Mouse (Mus musculus) gastrocnemius, postnatal 25 days (tissue): ENCODE measurements around the gene Nr6a1. TPM values are rescaled to one million over a fixed set of nuclear protein-coding genes. Genes with fewer than 3 reads are reported as not detected.

Experiments used
- DNase-seq: peaks from one replicate; pipeline ENCODE4 v3.0.0; 2022
- total RNA-seq, 2 experiments: library from RNA; stranded (reverse); gene quantifications; 1 replicate in 1 of 2; 2 replicates in 1 of 2; pipeline ENCODE4 v1.2.3; 2021

Nr6a1 gene
- total RNA-seq, 2 experiments from 2014 or later: 3.0 to 3.7 TPM

GRCm38 (mm10) chr2:38874544-38875108 is 52.9 kb downstream of the Nr6a1 start:
- no peak for DNase-seq

- no peak for DNase-seq
Observed at GRCm38 (mm10) chr2:38872730-38873129, 54.8 kb downstream of the Nr6a1 start.

- no peak for DNase-seq
Observed at GRCm38 (mm10) chr2:38866711-38867110, 60.8 kb downstream of the Nr6a1 start.

GRCm38 (mm10) chr2:38864011-38864410 is 63.5 kb downstream of the Nr6a1 start:
- no peak for DNase-seq

GRCm38 (mm10) chr2:38851797-38852196 is 75.7 kb downstream of the Nr6a1 start:
- no peak for DNase-seq

GRCm38 (mm10) chr2:38846319-38846718 is 81.2 kb downstream of the Nr6a1 start:
- no peak for DNase-seq

- no peak for DNase-seq
Observed at GRCm38 (mm10) chr2:38835489-38835888, 92.0 kb downstream of the Nr6a1 start.

GRCm38 (mm10) chr2:38831976-38832375 is 95.5 kb downstream of the Nr6a1 start:
- no peak for DNase-seq

- DNase-seq: no peak
Observed at GRCm38 (mm10) chr2:38829521-38829920, 98.0 kb downstream of the Nr6a1 start.

- no peak for DNase-seq
Observed at GRCm38 (mm10) chr2:38827801-38828306, 99.6 kb downstream of the Nr6a1 start.

GRCm38 (mm10) chr2:38826189-38826588 is 101.3 kb downstream of the Nr6a1 start:
- no peak for DNase-seq

- DNase-seq: no peak
Observed at GRCm38 (mm10) chr2:38824791-38825768, 102.4 kb downstream of the Nr6a1 start.

GRCm38 (mm10) chr2:38823912-38824583 is 103.4 kb downstream of the Nr6a1 start:
- peak; percentile 74 for DNase-seq

- DNase-seq: no peak
Observed at GRCm38 (mm10) chr2:38823406-38823805, 104.1 kb downstream of the Nr6a1 start.

GRCm38 (mm10) chr2:38822995-38823394 is 104.5 kb downstream of the Nr6a1 start:
- peak; percentile 72 for DNase-seq

GRCm38 (mm10) chr2:38817487-38817886 is 110.0 kb downstream of the Nr6a1 start:
- no peak for DNase-seq

GRCm38 (mm10) chr2:38797087-38797624 is 130.3 kb downstream of the Nr6a1 start:
- peak; percentile 26 for DNase-seq

GRCm38 (mm10) chr2:38787338-38787737 is 140.2 kb downstream of the Nr6a1 start:
- no peak for DNase-seq

- DNase-seq: no peak
Observed at GRCm38 (mm10) chr2:38786216-38786960, 141.1 kb downstream of the Nr6a1 start.

GRCm38 (mm10) chr2:38785113-38785512 is 142.4 kb downstream of the Nr6a1 start:
- DNase-seq: no peak

GRCm38 (mm10) chr2:38784396-38784795 is 143.1 kb downstream of the Nr6a1 start:
- no peak for DNase-seq

GRCm38 (mm10) chr2:38783364-38783763 is 144.1 kb downstream of the Nr6a1 start:
- no peak for DNase-seq
